Mouse (Mus musculus): ENCODE data around the gene Efcab12.

Gene Efcab12

GRCm38 (mm10) chr6:115791842-115792686 lies 46.1 kb downstream of the Efcab12 start:
- DNase-seq (ENCODE audit: low spot score), result no peak

GRCm38 (mm10) chr6:115791016-115791415 lies 47.2 kb downstream of the Efcab12 start:
- DNase-seq (ENCODE audit: low spot score), result no peak

- DNase-seq (ENCODE audit: low spot score), result no peak
Measured at GRCm38 (mm10) chr6:115782781-115783180, 55.4 kb downstream of the Efcab12 start.

GRCm38 (mm10) chr6:115776363-115776762 lies 61.8 kb downstream of the Efcab12 start:
- DNase-seq (ENCODE audit: low spot score), result no peak

GRCm38 (mm10) chr6:115775838-115776237 lies 62.4 kb downstream of the Efcab12 start:
- DNase-seq (ENCODE audit: low spot score), result no peak

GRCm38 (mm10) chr6:115774501-115774921 lies 63.7 kb downstream of the Efcab12 start, which contains the start of gene Cand2:
Cand2 (plus strand) TSS chr6:115774538.
- peak; percentile 82 for DNase-seq (ENCODE audit: low spot score)

- peak; percentile 92 for DNase-seq (ENCODE audit: low spot score)
Measured at GRCm38 (mm10) chr6:115773966-115774413, 64.2 kb downstream of the Efcab12 start.

- no peak for DNase-seq (ENCODE audit: low spot score)
Measured at GRCm38 (mm10) chr6:115772604-115773003, 65.6 kb downstream of the Efcab12 start.

- no peak for DNase-seq (ENCODE audit: low spot score)
Measured at GRCm38 (mm10) chr6:115772201-115772600, 66.0 kb downstream of the Efcab12 start.

GRCm38 (mm10) chr6:115770852-115771251 lies 67.4 kb downstream of the Efcab12 start:
- no peak for DNase-seq (ENCODE audit: low spot score)

GRCm38 (mm10) chr6:115770059-115770670 lies 68.0 kb downstream of the Efcab12 start:
- no peak for DNase-seq (ENCODE audit: low spot score)

- peak; percentile 16 for DNase-seq (ENCODE audit: low spot score)
Measured at GRCm38 (mm10) chr6:115768207-115768606, 70.0 kb downstream of the Efcab12 start.

GRCm38 (mm10) chr6:115767357-115767756 lies 70.9 kb downstream of the Efcab12 start:
- peak; percentile 47 for DNase-seq (ENCODE audit: low spot score)

GRCm38 (mm10) chr6:115764179-115764578 lies 74.0 kb downstream of the Efcab12 start:
- peak; percentile 90 for DNase-seq (ENCODE audit: low spot score)

GRCm38 (mm10) chr6:115761995-115762756 lies 76.0 kb downstream of the Efcab12 start, which contains the start of gene Tmem40:
Tmem40 (minus strand) TSS chr6:115762410.
- DNase-seq (ENCODE audit: low spot score), result peak; percentile 75

GRCm38 (mm10) chr6:115760982-115761381 lies 77.2 kb downstream of the Efcab12 start:
- peak; percentile 12 for DNase-seq (ENCODE audit: low spot score)

Data from embryo, embryonic 10 days (tissue).